Mouse (Mus musculus) C2C12 (cell line): Measurements from ENCODE around the gene Otop1. TPM values are rescaled to one million over a fixed set of nuclear protein-coding genes. Genes with fewer than 3 reads are reported as not detected.

Experiments used
- H3K27me3 ChIP-seq: one replicate; pipeline ENCODE4 v1.6.1; 2011; ENCODE audit not compliant: control insufficient read depth, insufficient read depth, insufficient read length
- H3K36me3 ChIP-seq: one replicate; pipeline ENCODE4 v1.6.1; 2011; ENCODE audit not compliant: control insufficient read depth, insufficient read depth
- H3K4me3 ChIP-seq: one replicate; pipeline ENCODE4 v1.5.1; 2011; ENCODE audit warnings: mild to moderate bottlenecking, control low read depth; ENCODE audit not compliant: poor library complexity, insufficient read depth, severe bottlenecking
- H3K79me2 ChIP-seq: one replicate; pipeline ENCODE4 v1.6.1; 2011; ENCODE audit not compliant: control insufficient read depth, insufficient read depth
- H3K79me3 ChIP-seq: one replicate; pipeline ENCODE4 v1.6.1; 2011; ENCODE audit warnings: low read depth, control low read depth
- H3ac ChIP-seq: one replicate; pipeline ENCODE3; 2011; ENCODE audit warnings: low read depth; ENCODE audit not compliant: control insufficient read depth, insufficient read length
- CEBPB ChIP-seq: IDR thresholded peaks from one replicate; pipeline ENCODE4 v1.6.1; 2011; ENCODE audit warnings: low read depth, mild to moderate bottlenecking, control low read depth, moderate library complexity
- CTCF ChIP-seq: IDR thresholded peaks from one replicate; pipeline ENCODE4 v1.5.1; 2011; ENCODE audit not compliant: control insufficient read depth, insufficient read depth, insufficient read length
- FOSL1 ChIP-seq: IDR thresholded peaks from one replicate; pipeline ENCODE4 v1.8.0; 2011; ENCODE audit warnings: mild to moderate bottlenecking, low read length; ENCODE audit not compliant: poor library complexity, insufficient read depth, severe bottlenecking
- MAX ChIP-seq: IDR thresholded peaks from one replicate; pipeline ENCODE4 v1.6.1; 2011; ENCODE audit warnings: mild to moderate bottlenecking, control low read depth
- MYOD1 ChIP-seq: IDR thresholded peaks from one replicate; pipeline ENCODE4 v1.6.1; 2011; ENCODE audit warnings: low read depth; ENCODE audit not compliant: control insufficient read depth, insufficient read length
- MYOG ChIP-seq: IDR thresholded peaks from one replicate; pipeline ENCODE4 v1.6.1; 2011; ENCODE audit not compliant: control insufficient read depth, insufficient read length; ENCODE audit errors: extremely low read depth
- USF1 ChIP-seq: IDR thresholded peaks from one replicate; pipeline ENCODE4 v1.6.1; 2011; ENCODE audit warnings: low read depth, mild to moderate bottlenecking, control low read depth, moderate library complexity
- polyA plus RNA-seq: library from polyadenylated mRNA; unstranded; fragments of >200 nt; fragmentation: generic; extraction: Trizol; gene quantifications from one replicate; pipeline ENCODE4 v1.2.1, GENCODE M21; 2012; ENCODE audit warnings: missing spikeins

Otop1 gene
- polyA plus RNA-seq, 1 experiment: 0.05 TPM

DNA sequence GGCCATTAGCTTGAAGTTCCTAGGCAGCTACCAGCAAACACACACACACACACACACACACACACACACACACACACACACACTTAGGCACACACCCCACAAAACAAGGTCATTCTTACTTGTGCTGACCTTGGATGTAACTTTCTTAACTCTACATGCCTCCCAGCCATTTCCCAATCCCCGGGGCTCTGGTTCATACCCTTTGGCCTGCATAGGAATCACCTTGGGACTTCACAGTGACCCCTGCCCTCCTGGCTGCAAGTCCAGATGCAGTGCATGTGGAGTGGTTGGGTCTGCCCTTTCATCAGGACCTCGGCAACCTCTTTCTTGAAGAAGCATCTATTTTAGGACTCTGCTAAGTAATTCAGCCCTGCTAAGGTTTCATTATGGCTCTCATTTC lies 29.5 kb downstream of the Otop1 start:
- TF ChIP-seq MYOD1: no peak
- TF ChIP-seq MAX: no peak
- no peak for TF ChIP-seq FOSL1
- TF ChIP-seq CTCF: no peak
- no peak for TF ChIP-seq MYOG
- no peak for TF ChIP-seq CEBPB
- TF ChIP-seq USF1: no peak
- Histone ChIP-seq H3K36me3 (no peaks in the 10 kb centered on the region), H3K27me3 (no peaks in the 10 kb centered on the region), H3K79me2 (no peaks in the 10 kb centered on the region), H3K79me3 (no peaks in the 10 kb centered on the region), H3ac (no peak overlapping the region), H3K4me3 (no peak overlapping the region)

- no peak overlapping the region for H3ac ChIP-seq
- TF ChIP-seq MAX (peak; percentile 9), MYOG (no peak), CTCF (peak; percentile 85), FOSL1 (no peak)
- H3K79me3 ChIP-seq: no peaks in the 10 kb centered on the region
These were observed 31.7 kb downstream of the Otop1 start for GRCm38 (mm10) chr5:38307255-38308101.

DNA sequence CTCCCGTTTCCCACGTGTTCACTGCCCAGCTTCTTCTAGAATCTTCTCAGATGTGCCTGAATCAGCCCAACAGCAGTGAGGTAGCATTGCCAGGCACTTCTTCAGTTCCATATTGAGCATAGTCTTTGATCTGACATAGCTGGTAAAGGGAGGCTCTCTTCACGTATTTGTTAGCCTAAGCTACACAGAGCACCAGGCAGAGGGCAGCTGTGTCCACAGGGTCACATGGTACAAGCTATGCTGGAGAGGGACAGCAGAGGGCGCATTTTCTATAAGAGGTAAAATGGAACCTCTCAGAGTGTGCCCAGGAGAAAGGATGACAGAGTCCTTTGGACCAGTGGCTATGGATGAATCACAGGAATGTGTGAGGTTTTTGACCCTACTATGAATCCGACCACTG lies 33.1 kb downstream of the Otop1 start:
- H3K4me3 ChIP-seq: no peak overlapping the region
- H3K79me3 ChIP-seq: no peaks in the 10 kb centered on the region
- no peaks in the 10 kb centered on the region for H3K79me2 ChIP-seq
- H3K27me3 ChIP-seq: no peaks in the 10 kb centered on the region
- peak; percentile 40 for TF ChIP-seq CTCF
- TF ChIP-seq USF1: peak; percentile 92
- no peak for TF ChIP-seq FOSL1
- H3ac ChIP-seq: no peak overlapping the region
- no peaks in the 10 kb centered on the region for H3K36me3 ChIP-seq

More at GRCm38 (mm10) chr5:38307255-38308101, 31.7 kb downstream of the Otop1 start:
- H3K79me2 ChIP-seq: no peaks in the 10 kb centered on the region
- no peaks in the 10 kb centered on the region for H3K36me3 ChIP-seq
- no peaks in the 10 kb centered on the region for H3K27me3 ChIP-seq
- peak overlapping the region; percentile 7 for H3K4me3 ChIP-seq

- Histone ChIP-seq H3ac (no peak overlapping the region), H3K27me3 (peaks cover 2% of the 10 kb centered on the region), H3K79me3 (no peaks in the 10 kb centered on the region), H3K4me3 (no peak overlapping the region), H3K36me3 (no peaks in the 10 kb centered on the region), H3K79me2 (no peaks in the 10 kb centered on the region)
- TF ChIP-seq USF1: no peak
- no peak for TF ChIP-seq CTCF
- TF ChIP-seq MYOG: no peak
- TF ChIP-seq MAX: no peak
- TF ChIP-seq MYOD1: no peak
- no peak for TF ChIP-seq FOSL1
- TF ChIP-seq CEBPB: no peak
These were observed 34.0 kb downstream of the Otop1 start for GRCm38 (mm10) chr5:38309795-38310194.

DNA sequence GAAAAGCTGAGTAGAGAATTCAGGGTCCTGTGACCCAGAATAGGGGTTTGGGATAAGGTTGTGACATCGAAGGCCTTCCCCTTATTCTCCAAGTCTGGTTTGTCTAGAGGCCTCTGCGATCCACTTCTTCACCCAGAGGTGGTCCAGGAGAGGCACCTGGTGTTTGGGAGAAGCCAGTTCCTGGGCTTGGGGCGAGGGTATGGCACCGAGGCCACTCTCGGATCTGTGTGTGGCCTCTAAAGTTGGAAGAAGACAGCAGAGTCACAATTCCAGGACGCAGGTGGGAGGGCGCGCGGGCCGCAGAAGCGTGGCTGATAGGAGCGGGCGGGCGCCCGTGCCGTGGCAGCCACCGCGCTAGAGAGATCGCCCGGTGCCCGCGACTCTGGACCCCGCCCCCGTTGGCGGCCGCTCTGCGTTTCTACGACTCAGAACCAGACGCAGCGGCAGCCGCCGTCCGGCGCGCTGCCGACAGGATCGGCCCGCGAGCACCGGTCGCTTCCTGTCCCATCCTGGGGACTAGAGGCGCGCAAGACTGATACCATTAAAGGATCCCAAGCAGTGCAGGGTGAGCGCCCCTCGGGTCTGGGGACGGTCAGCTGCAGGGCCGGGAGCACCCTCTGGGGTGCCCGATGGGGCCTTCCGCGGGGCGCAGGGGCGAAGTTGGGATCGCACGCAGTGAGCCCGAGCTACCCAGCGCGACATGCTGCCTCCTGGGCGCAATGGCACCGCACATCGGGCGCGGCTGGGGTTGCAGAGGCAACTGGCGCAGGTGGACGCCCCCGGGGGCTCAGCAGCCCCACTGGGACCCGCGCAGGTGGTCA lies 43.4 kb downstream of the Otop1 start, which contains the start of gene Drd5:
Gene Drd5, plus strand, starts transcription at position 402 of the 821 bp plus-strand sequence.
- H3K27me3 ChIP-seq: peaks cover 65% of the 10 kb centered on the region
- no peaks in the 10 kb centered on the region for H3K79me3 ChIP-seq
- H3K4me3 ChIP-seq: no peak within 1 kb of the TSS
- no peak within 1 kb of the TSS for H3ac ChIP-seq
- H3K36me3 ChIP-seq: no peaks in the 10 kb centered on the region
- no peaks in the 10 kb centered on the region for H3K79me2 ChIP-seq
- TF ChIP-seq CTCF: no peak
- TF ChIP-seq MAX: no peak
- TF ChIP-seq MYOG: no peak
- no peak for TF ChIP-seq FOSL1
- TF ChIP-seq MYOD1: no peak
- TF ChIP-seq USF1: no peak
- no peak for TF ChIP-seq CEBPB
